Mouse (Mus musculus): Measurements from ENCODE around the gene Ss18l2. TPM values are rescaled to one million over a fixed set of nuclear protein-coding genes. Genes with fewer than 3 reads are reported as not detected.

Ss18l2 gene
- 100 to 1,000 TPM; 133 to 136 TPM for total RNA-seq (2021)

DNA sequence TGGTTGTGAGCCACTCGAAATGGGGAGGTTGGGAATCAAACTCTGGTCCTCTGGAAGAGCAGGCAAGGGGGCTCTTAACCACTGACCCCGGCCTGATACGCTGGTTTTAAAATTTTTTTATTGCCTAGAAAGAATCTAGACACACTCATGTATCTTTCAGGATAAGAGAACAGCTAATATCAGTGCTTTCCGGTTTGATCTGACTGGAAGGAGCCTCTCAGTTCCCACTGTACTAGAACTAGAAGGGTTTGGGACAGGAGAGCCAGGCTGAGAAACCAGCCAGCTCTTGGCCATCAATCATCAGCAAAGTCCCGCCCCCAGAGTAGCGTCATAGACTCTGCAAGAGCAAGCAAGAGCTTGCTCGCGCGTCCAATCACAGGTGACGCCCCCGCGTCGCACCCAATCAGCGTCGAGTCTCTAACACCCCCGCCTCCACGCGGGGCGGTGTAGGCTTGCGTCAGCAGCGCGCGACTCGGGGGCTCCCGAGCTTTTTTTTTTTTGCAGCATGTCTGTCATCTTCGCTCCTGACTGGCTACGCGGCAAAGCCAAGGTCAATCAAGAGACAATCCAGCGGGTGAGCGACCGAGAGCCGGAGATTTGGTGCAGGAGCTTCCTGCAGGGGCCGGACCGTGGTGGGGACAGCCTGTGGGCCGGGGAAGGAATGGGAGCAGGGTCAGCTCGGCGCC, at the start of gene Ss18l2:
Ss18l2 (plus strand) TSS at position 432 of the 686 bp plus-strand sequence.
- intact Hi-C loops (cut with DNase I): no loop called here
- peak; percentile 99 for DNase-seq

DNA sequence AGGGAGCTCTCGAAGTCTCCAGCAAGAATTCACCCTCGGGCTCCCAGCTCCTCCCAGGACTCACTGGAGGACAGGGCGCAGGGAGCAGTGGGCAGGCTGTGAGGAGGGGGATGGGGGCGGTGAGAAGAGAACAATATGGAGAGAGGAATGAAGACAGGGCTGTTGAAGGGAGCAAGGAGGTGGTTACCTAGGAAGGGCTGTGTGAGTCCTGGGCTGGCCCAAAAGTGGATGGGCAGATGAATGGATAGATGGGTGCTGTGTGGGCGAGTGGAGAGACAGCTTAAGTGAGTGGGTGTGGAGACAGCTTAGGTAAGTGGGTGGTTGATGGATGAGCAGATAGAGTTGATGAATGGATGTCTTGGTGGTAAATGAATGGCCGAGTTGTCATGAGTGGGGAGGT, 46.7 kb upstream of the Ss18l2 start:
- intact Hi-C loops (cut with DNase I): no loop called here
- DNase-seq: no peak

- intact Hi-C loops (cut with DNase I): no loop called here
- DNase-seq: no peak
Measured at GRCm38 (mm10) chr9:121664104-121664503, 46.0 kb upstream of the Ss18l2 start.

- intact Hi-C loops (cut with DNase I): no loop called here
- peak; percentile 40 to 46 for DNase-seq
Measured at GRCm38 (mm10) chr9:121666957-121667630, 43.0 kb upstream of the Ss18l2 start.

DNA sequence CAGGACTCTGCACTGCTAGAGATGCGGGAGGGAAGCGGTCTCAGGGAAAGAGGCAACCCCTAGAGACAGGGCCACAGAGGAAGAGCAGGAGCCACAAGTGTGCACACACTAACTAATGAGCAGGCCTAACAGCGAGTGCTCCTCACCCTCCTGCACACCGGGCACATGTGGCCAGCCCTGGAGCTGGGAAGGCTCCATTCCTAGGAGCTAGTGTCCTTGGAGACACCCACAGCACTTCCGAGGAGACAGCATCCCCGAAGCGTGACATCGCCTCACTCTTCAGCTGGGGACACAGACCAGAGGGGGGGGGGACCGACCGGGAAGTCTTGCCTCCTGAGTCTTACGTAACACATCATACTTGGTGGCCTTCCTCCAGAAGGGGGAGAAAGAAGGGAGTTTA, 42.3 kb upstream of the Ss18l2 start:
- intact Hi-C loops (cut with DNase I): no loop called here
- no peak for DNase-seq

GRCm38 (mm10) chr9:121669348-121669791, 40.8 kb upstream of the Ss18l2 start:
- intact Hi-C loops (cut with DNase I): loop anchor here (1.0 kb wide), 1 partner anchor 10 kb away; no protein-coding TSS in a partner anchor

GRCm38 (mm10) chr9:121671300-121671699, 38.8 kb upstream of the Ss18l2 start:
- peak; percentile 71 to 74 for DNase-seq
- intact Hi-C loops (cut with DNase I): no loop called here

More at GRCm38 (mm10) chr9:121669348-121669791, 40.8 kb upstream of the Ss18l2 start:
- DNase-seq: peak; percentile 82 to 83

GRCm38 (mm10) chr9:121672311-121672710, 37.8 kb upstream of the Ss18l2 start:
- intact Hi-C loops (cut with DNase I): no loop called here

DNA sequence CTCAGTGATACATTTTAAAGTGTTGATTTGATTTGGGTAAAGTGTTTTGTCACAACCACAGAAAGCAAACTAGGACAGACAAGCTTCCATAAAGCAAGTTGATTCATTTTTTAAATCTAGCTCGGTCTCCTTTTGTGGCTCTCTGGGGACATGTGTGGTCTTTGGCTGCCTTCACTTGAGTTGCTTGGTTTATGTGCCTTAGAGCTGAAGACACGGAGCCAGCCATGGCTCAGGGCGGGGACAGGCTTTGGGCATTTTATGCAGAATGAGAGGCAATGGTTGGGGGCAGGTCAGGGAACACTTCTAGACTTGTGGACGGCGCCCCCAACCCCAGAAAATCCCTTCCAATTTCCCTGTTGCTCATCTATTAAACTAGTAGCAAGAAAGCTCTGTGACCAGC, 36.4 kb upstream of the Ss18l2 start:
- DNase-seq: no peak
- intact Hi-C loops (cut with DNase I): no loop called here

More at GRCm38 (mm10) chr9:121672311-121672710, 37.8 kb upstream of the Ss18l2 start:
- peak; percentile 72 to 76 for DNase-seq

GRCm38 (mm10) chr9:121675011-121675410, 35.1 kb upstream of the Ss18l2 start:
- intact Hi-C loops (cut with DNase I): loop anchor here (5.0 kb wide), 1 partner anchor 428 kb away; no protein-coding TSS in a partner anchor
- no peak for DNase-seq

GRCm38 (mm10) chr9:121675556-121675955, 34.6 kb upstream of the Ss18l2 start:
- no peak for DNase-seq
- intact Hi-C loops (cut with DNase I): loop anchor here (5.0 kb wide), 1 partner anchor 428 kb away; no protein-coding TSS in a partner anchor

GRCm38 (mm10) chr9:121677069-121677468, 33.1 kb upstream of the Ss18l2 start:
- intact Hi-C loops (cut with DNase I): loop anchor here (5.0 kb wide), 1 partner anchor 430 kb away; no protein-coding TSS in a partner anchor
- no peak for DNase-seq

DNA sequence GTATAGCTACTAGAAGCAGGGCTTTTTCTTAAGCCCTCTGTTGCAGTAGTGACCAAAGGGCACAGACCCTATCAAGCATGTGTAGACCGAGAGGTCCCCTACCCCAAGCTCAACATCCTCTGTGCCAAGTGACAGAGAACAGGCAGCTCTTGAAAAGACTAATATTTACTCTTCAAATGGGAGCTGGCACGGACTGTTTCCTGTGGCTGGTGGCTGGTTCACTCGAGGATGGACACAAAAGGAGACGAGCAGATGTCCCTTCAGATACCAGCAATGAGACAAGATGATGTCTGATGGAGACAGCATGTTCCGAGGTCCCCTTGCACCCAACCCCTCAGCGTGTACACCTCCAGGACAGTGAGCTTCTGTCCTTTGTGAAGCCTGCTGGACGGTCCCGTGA, 32.7 kb upstream of the Ss18l2 start:
- no peak for DNase-seq
- intact Hi-C loops (cut with DNase I): loop anchor here (5.0 kb wide), 1 partner anchor 430 kb away; no protein-coding TSS in a partner anchor

DNA sequence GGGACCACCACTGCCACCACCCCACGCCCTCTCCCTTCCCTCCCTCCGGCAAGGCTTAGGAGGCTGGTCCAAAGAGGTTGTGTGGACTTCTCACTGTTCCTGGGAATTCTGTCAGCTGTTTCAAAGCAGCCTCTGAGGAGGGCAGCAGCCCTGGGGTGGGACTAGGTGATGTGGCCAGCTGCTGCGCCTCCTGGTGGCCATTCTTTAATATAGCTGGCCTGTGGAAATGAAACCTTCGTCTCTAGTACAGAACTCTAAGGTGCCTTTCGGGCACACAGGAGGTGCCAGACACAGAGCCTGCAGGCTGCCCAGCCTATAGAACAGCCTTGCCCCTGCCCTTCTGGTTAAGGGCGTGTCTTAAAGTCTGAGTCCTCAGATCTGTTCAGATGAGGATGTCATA, 30.6 kb upstream of the Ss18l2 start:
- DNase-seq: peak; percentile 71 to 80
- intact Hi-C loops (cut with DNase I): loop anchor here (1.0 to 5.0 kb wide), 4 partner anchors 10 to 432 kb away; partner anchors contain the start of genes Lyzl4 and Vipr1

GRCm38 (mm10) chr9:121681191-121681590, 28.9 kb upstream of the Ss18l2 start:
- intact Hi-C loops (cut with DNase I): no loop called here
- DNase-seq: no peak

DNA sequence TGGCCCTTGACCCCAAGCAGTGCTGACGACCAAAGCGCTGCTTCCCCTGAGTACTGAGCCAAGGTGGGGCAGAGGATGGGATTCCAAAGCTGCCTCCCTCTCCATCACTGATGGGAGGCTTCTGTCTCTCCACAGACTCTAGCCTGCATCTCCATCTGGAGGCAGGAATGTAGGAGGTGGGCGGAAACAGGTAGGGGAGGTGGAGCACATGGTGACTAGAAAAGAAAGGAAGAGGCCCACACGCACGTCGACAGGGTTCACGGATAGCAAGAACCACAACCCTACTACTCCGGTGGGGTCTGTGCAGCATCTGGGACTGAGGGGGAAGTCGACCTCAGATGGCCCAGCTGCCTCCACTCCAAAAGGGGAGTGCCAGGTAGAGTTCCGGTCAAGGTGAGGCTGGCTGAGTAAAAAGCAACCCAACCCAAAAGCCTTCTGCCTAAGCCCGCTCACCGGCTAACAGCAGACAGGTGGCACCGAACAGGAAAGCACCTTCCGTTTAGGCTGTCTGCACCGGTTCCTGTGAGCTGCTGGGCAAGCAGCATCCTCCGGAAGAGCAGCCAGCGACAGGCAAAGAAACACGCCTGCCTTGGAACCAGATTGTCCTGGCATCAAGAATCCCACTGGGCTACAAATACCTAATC, 28.0 kb upstream of the Ss18l2 start:
- intact Hi-C loops (cut with DNase I): no loop called here
- no peak for DNase-seq

DNA sequence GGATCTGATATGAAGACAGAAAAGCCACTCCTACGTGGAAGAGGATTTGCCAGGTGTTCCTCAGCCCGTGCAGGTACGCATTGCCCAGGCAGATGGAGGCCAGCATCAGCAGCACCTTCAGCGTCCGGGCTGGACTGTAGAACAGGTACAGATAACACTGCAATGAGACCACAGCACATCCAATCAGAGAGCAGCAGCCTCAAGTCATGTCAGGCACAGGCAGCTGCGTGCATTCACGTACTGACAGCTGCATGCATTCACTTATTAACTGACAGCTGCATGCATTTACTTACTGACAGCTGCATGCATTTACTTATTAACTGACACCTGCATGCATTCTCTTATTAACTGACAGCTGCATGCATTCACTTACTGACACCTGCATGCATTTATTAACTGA, 25.4 kb upstream of the Ss18l2 start:
- no peak for DNase-seq
- intact Hi-C loops (cut with DNase I): no loop called here

- intact Hi-C loops (cut with DNase I): no loop called here
- no peak for DNase-seq
Measured at GRCm38 (mm10) chr9:121690200-121690651, 19.9 kb upstream of the Ss18l2 start.

DNA sequence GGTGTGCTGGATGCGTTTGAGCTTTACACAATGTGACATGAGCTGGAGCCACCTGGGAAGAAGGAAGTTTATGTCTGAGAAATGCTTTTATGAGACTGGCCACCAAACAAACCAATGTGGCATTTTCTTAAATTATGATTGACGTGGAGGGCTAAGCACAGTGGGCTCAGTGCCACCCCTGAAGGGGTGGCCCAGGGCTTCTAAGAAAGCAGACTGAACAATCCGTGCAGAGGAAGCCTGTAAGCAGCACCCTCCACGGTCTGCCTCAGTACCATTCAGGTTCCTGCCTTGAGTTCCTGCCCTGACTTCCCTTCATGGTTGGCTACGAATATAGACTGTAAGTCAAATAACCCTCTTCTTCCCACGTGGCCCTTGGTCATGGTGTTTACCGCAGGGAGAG, 19.4 kb upstream of the Ss18l2 start:
- intact Hi-C loops (cut with DNase I): no loop called here
- no peak for DNase-seq

DNA sequence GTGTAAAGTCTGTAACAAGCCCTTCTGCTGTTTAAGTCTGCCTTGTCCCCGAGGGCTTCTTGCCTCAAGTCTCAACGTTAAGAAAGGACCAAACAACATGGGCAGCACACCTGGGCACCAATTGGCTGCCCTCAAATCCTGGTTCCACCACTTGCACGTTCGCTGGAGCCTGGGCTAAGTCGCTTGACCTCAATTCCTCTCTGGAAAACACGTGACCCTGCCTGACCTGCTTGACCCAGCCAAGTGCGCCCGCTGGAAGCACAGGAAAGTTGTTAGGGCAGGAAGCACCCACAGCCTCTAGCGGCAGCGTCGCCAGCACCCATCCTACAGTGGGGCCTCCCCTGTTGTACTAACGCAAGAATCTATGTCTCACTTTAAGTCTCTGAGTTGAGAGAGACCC, 15.4 kb upstream of the Ss18l2 start:
- intact Hi-C loops (cut with DNase I): no loop called here
- no peak for DNase-seq

DNA sequence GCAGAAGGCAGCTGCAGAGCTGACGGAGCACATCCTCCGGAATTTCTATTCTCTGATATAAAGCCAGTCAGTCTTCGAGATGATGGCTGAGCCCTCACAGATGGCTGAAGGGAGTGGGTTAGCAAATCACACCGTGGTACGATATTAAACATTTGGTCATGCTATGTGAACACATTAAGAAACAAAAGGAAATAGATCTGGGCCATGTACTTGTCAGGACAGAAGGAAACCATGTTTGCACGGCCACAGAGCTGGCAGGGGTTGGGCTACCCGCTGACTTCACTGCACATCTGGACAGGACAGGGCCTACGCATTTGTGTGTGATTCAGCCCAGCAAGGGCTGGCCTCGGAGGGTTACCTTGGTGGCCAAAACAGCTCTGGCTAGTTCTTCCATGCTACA, 13.5 kb upstream of the Ss18l2 start:
- intact Hi-C loops (cut with DNase I): no loop called here
- DNase-seq: no peak

Data from heart, postnatal 10 days (tissue).